Mouse (Mus musculus): ENCODE results near the gene Fam53b.

GRCm38 (mm10) chr7:132712956-132713355 is 100.7 kb downstream of the Fam53b start:
- TF ChIP-seq CTCF (IDR thresholded peaks at IDR 0.05; ENCODE audit: low read depth, low read length) = no peak
- TF ChIP-seq POLR2A (IDR thresholded peaks at IDR 0.05; ENCODE audit: borderline replicate concordance, low read depth, low read length) = no peak
